Mouse (Mus musculus): ENCODE results near the gene Dlg5. TPM values are rescaled to one million over a fixed set of nuclear protein-coding genes. Genes with fewer than 3 reads are reported as not detected.

Dlg5 gene
- polyA plus RNA-seq, 1 experiment = 89.3 TPM

- no peak for DNase-seq (ENCODE audit: low read depth)
- TF ChIP-seq POLR2A (IDR thresholded peaks at IDR 0.05; ENCODE audit: borderline replicate concordance, extremely low read depth, insufficient read depth, insufficient read length, poor library complexity, severe bottlenecking) (no peak), CTCF (IDR thresholded peaks at IDR 0.05; ENCODE audit: borderline replicate concordance, extremely low read depth, insufficient read depth, insufficient read length) (no peak)
Measured at GRCm38 (mm10) chr14:24260391-24260790, 14.7 kb upstream of the Dlg5 start.

GRCm38 (mm10) chr14:24255956-24256355 lies 10.2 kb upstream of the Dlg5 start:
- TF ChIP-seq POLR2A (IDR thresholded peaks at IDR 0.05; ENCODE audit: borderline replicate concordance, extremely low read depth, insufficient read depth, insufficient read length, poor library complexity, severe bottlenecking) = no peak
- TF ChIP-seq CTCF (IDR thresholded peaks at IDR 0.05; ENCODE audit: borderline replicate concordance, extremely low read depth, insufficient read depth, insufficient read length) = no peak
- no peak for DNase-seq (ENCODE audit: low read depth)

DNA sequence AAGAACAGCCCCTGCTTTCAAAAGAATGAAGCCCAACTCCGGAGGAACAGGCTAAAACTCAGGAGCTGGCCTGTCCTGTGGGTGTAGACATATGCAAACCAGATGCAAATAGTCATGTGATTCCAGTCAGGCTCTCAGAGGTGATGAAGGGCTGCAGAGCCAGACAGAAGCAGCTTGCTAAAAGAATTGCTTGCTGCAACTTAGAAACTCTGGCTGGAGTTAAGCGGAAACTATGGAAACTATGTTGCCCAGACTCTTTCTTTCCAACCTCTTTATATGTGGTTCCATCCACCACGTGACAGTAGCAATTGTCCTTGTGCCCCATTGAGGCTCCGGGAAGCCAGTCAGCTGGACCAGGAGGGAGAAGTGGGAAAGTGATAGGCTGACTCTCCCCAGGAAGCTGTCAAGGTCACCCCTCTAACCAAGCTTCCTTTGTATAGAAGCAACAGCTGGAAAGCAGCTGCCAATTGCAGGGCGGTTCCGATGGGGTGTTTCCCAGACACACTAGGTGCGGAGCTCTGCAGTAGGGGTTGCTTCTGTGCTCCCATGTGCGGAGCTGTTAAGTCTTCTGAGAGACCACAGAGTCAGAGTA lies 8.0 kb upstream of the Dlg5 start:
- no peak for TF ChIP-seq CTCF (IDR thresholded peaks at IDR 0.05; ENCODE audit: borderline replicate concordance, extremely low read depth, insufficient read depth, insufficient read length)
- no peak for TF ChIP-seq POLR2A (IDR thresholded peaks at IDR 0.05; ENCODE audit: borderline replicate concordance, extremely low read depth, insufficient read depth, insufficient read length, poor library complexity, severe bottlenecking)
- DNase-seq (ENCODE audit: low read depth) = peak; percentile 69

- TF ChIP-seq POLR2A (IDR thresholded peaks at IDR 0.05; ENCODE audit: borderline replicate concordance, extremely low read depth, insufficient read depth, insufficient read length, poor library complexity, severe bottlenecking) = no peak
- TF ChIP-seq CTCF (IDR thresholded peaks at IDR 0.05; ENCODE audit: borderline replicate concordance, extremely low read depth, insufficient read depth, insufficient read length) = no peak
- DNase-seq (ENCODE audit: low read depth) = no peak
Measured at GRCm38 (mm10) chr14:24251326-24251725, 5.6 kb upstream of the Dlg5 start.

GRCm38 (mm10) chr14:24249926-24250325 lies 4.2 kb upstream of the Dlg5 start:
- no peak for TF ChIP-seq POLR2A (IDR thresholded peaks at IDR 0.05; ENCODE audit: borderline replicate concordance, extremely low read depth, insufficient read depth, insufficient read length, poor library complexity, severe bottlenecking)
- TF ChIP-seq CTCF (IDR thresholded peaks at IDR 0.05; ENCODE audit: borderline replicate concordance, extremely low read depth, insufficient read depth, insufficient read length) = no peak

DNA sequence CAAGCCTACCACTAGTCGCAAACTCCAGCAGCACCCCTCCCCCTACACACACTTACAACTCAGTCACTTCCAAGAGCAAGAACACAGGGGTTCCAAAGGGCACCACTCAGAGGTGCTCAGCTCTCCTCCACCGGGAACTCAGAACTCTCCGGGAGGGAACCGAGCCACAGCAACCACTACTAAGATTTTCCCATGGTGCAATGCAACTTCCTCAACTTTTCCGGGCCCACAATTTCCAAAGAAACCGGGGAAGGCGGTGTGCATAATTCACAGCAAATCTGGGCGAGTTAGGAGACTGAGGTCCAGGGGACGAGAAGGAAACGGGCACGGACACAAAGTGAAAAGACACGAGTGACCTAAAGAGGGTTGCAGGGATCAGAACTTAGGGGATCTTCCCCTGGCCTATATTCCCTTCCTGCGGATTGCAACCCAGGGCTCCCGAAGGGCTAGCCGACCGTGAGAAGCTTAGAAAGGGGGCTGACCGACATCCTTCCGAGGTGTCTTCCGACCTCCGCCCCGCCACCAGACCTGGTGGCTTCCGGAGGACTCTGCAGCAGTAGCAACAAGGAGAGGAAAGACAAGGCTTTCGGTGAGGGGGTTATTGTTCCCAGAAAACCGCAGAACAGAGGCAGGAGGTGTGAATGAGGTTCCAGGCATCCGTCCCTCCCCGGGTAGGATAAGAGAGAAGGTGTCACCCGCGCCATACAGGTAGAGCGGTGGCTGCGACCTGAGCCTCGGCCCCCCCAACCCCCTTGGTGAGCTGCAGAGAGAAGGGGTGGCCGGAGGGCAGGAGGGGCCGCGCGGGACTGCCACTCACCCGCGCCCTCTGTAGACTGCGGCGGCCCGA lies 1.2 kb downstream of the Dlg5 start:
- TF ChIP-seq POLR2A (IDR thresholded peaks at IDR 0.05; ENCODE audit: borderline replicate concordance, extremely low read depth, insufficient read depth, insufficient read length, poor library complexity, severe bottlenecking) (no peak), CTCF (IDR thresholded peaks at IDR 0.05; ENCODE audit: borderline replicate concordance, extremely low read depth, insufficient read depth, insufficient read length) (no peak)
- peak; percentile 69 for DNase-seq (ENCODE audit: low read depth)

More at GRCm38 (mm10) chr14:24249926-24250325, 4.2 kb upstream of the Dlg5 start:
- no peak for DNase-seq (ENCODE audit: low read depth)

DNA sequence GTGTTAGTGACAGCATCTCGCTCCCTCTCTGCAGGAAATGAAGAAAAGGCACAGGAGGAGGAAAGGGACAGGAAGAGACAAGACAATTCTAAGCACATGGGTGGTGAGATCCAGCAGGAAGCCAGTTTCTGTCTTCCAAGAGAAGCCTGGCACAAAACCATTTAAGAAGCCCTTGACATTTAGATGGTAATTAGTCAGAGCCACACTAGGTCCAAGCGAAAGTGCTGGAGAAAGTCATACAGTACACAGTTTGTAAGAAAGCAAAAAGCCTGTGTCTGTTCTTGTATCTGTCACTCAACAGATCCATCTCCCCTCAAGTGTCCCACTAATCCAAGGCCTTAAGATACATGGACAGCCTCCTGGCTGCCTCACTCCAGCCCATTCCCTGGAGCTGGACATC lies 3.7 kb downstream of the Dlg5 start:
- TF ChIP-seq POLR2A (IDR thresholded peaks at IDR 0.05; ENCODE audit: borderline replicate concordance, extremely low read depth, insufficient read depth, insufficient read length, poor library complexity, severe bottlenecking) (no peak), CTCF (IDR thresholded peaks at IDR 0.05; ENCODE audit: borderline replicate concordance, extremely low read depth, insufficient read depth, insufficient read length) (no peak)
- no peak for DNase-seq (ENCODE audit: low read depth)

DNA sequence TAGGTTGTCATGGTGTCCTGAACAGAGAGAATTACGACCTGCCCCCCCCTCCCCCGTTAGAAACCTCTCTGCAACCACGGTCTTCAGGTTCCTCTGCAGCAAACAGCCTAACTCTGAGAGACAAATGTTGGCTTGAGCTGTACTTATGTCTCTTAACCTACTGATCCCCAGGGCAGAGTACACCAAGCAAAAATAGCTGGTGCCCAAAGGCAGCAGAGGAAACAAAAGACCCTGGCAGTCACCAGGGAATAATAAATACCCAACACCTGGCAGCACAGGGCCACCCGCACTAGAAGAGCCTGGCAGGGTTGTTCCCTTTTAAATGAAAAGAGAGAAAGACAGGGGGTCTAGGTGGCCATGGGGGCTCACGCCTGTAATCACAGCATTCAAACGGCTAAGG lies 4.9 kb downstream of the Dlg5 start:
- DNase-seq (ENCODE audit: low read depth) = no peak
- TF ChIP-seq CTCF (IDR thresholded peaks at IDR 0.05; ENCODE audit: borderline replicate concordance, extremely low read depth, insufficient read depth, insufficient read length) (no peak), POLR2A (IDR thresholded peaks at IDR 0.05; ENCODE audit: borderline replicate concordance, extremely low read depth, insufficient read depth, insufficient read length, poor library complexity, severe bottlenecking) (no peak)

GRCm38 (mm10) chr14:24239651-24240050 lies 6.1 kb downstream of the Dlg5 start:
- TF ChIP-seq POLR2A (IDR thresholded peaks at IDR 0.05; ENCODE audit: borderline replicate concordance, extremely low read depth, insufficient read depth, insufficient read length, poor library complexity, severe bottlenecking) = no peak
- peak; percentile 43; the same call in 1 of the 2 replicates for TF ChIP-seq CTCF (IDR thresholded peaks at IDR 0.05; ENCODE audit: borderline replicate concordance, extremely low read depth, insufficient read depth, insufficient read length)
- DNase-seq (ENCODE audit: low read depth) = no peak

GRCm38 (mm10) chr14:24235954-24236353 lies 9.8 kb downstream of the Dlg5 start:
- no peak for DNase-seq (ENCODE audit: low read depth)
- TF ChIP-seq CTCF (IDR thresholded peaks at IDR 0.05; ENCODE audit: borderline replicate concordance, extremely low read depth, insufficient read depth, insufficient read length) (no peak), POLR2A (IDR thresholded peaks at IDR 0.05; ENCODE audit: borderline replicate concordance, extremely low read depth, insufficient read depth, insufficient read length, poor library complexity, severe bottlenecking) (no peak)

DNA sequence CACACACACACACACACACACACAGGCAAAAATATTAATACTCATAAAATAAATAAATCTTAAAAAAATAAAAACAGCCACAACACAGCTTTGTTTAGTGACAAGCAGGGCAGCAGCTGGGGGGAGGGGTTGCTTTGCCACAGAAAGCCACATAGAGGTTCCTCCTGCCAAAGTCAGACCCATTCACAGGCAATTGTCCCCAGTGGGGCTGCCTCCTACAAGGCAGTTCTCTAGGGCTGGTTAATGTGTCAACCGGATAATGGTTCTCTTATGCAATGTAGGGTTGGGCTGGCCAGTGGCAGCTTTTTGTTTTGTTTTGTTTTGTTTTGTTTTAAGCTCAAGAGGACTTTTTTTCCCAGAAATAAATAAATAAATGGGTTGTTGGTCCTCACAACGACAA lies 11.3 kb downstream of the Dlg5 start:
- no peak for TF ChIP-seq POLR2A (IDR thresholded peaks at IDR 0.05; ENCODE audit: borderline replicate concordance, extremely low read depth, insufficient read depth, insufficient read length, poor library complexity, severe bottlenecking)
- TF ChIP-seq CTCF (IDR thresholded peaks at IDR 0.05; ENCODE audit: borderline replicate concordance, extremely low read depth, insufficient read depth, insufficient read length) = no peak
- peak; percentile 46 for DNase-seq (ENCODE audit: low read depth)

All from brain, embryonic 14.5 days (tissue).